Mouse (Mus musculus): Measurements from ENCODE around the gene Rph3a. TPM values are rescaled to one million over a fixed set of nuclear protein-coding genes. Genes with fewer than 3 reads are reported as not detected.

The Rph3a gene
- polyA plus RNA-seq, 1 experiment from 2014 or later = not detected

DNA sequence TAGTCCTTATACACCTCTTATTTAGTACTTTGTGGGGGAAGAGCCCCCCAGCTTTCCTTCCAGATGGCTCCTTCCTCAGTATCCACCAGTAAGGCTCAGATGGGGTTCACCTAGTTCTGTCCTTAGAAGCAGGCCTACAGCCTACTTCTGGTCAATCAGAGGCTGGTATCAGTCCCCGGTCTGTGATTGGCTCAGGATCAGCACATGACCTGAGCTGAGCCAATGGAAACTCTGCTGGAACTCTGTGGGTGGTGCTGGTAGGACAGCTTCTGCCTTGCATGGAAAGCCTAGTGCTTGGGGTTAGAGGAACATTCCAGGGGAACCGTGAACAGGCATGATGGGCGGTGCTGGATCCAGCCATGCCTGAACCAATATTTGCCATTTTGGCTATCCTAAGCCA, 21.5 kb downstream of the Rph3a start:
- H3K9me3 ChIP-seq (replicated peaks; ENCODE audit: control insufficient read depth, low read length) = no peaks in the 10 kb centered on the region
- no peak overlapping the region for H3K9ac ChIP-seq (ENCODE audit: low read depth, low read length)
- WGBS (ENCODE audit: insufficient replicate concordance) = 82% methylated on average over 3 of the region's 3 CpGs
- H3K36me3 ChIP-seq (ENCODE audit: control insufficient read depth, insufficient read depth, low read length) = no peaks in the 10 kb centered on the region
- no peaks in the 10 kb centered on the region for H3K27me3 ChIP-seq (ENCODE audit: control insufficient read depth, insufficient read depth, low read length)
- no peak overlapping the region for H3K27ac ChIP-seq (ENCODE audit: low read depth, low read length)
- ATAC-seq (replicated peaks; ENCODE audit: insufficient number of reproducible peaks, low FRiP score, low TSS enrichment) = no peak
- H3K4me1 ChIP-seq (ENCODE audit: control insufficient read depth, insufficient read depth, low read length) = no peaks in the 10 kb centered on the region
- H3K4me3 ChIP-seq (ENCODE audit: low read depth, low read length) = no peak overlapping the region
- H3K4me2 ChIP-seq = no peak overlapping the region

DNA sequence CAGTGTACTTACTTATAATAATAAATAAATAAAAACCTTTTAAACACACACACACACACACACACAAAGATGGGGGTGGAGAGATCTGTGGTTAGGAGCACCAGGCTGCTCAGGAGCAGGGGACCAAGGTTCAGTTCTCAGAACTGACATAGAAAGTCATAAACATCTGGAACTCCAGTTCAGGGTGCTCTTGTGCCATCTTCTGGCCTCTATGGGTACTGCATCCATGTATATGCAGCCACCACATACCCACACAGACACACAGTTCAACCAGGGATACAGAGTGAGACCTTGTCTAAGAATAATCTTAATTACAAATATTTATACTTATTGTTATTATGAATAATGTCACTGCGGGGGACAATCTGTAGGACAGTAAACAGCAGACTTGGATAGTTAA, 26.9 kb downstream of the Rph3a start:
- ATAC-seq (replicated peaks; ENCODE audit: insufficient number of reproducible peaks, low FRiP score, low TSS enrichment) = no peak
- H3K27me3 ChIP-seq (ENCODE audit: control insufficient read depth, insufficient read depth, low read length) = no peaks in the 10 kb centered on the region
- no peak overlapping the region for H3K27ac ChIP-seq (ENCODE audit: low read depth, low read length)

GRCm38 (mm10) chr5:120981211-120981610, 28.7 kb downstream of the Rph3a start:
- Histone ChIP-seq H3K4me1 (ENCODE audit: control insufficient read depth, insufficient read depth, low read length) (no peaks in the 10 kb centered on the region), H3K4me2 (no peak overlapping the region), H3K27me3 (ENCODE audit: control insufficient read depth, insufficient read depth, low read length) (no peaks in the 10 kb centered on the region), H3K9me3 (replicated peaks; ENCODE audit: control insufficient read depth, low read length) (0 out of 2 replicates have a peak, but pooled peaks cover 3% of the 10 kb centered on the region), H3K36me3 (ENCODE audit: control insufficient read depth, insufficient read depth, low read length) (no peaks in the 10 kb centered on the region), H3K4me3 (ENCODE audit: low read depth, low read length) (no peak overlapping the region), H3K27ac (ENCODE audit: low read depth, low read length) (no peak overlapping the region), H3K9ac (ENCODE audit: low read depth, low read length) (no peak overlapping the region)
- no peak for ATAC-seq (replicated peaks; ENCODE audit: insufficient number of reproducible peaks, low FRiP score, low TSS enrichment)
- 86% methylated on average over 11 of the region's 11 CpGs for WGBS (ENCODE audit: insufficient replicate concordance)

More for the DNA sequence above, 26.9 kb downstream of the Rph3a start:
- H3K9me3 ChIP-seq (replicated peaks; ENCODE audit: control insufficient read depth, low read length) = 0 out of 2 replicates have a peak, but pooled peaks cover 3% of the 10 kb centered on the region
- H3K4me2 ChIP-seq = no peak overlapping the region
- no peaks in the 10 kb centered on the region for H3K36me3 ChIP-seq (ENCODE audit: control insufficient read depth, insufficient read depth, low read length)
- no peak overlapping the region for H3K4me3 ChIP-seq (ENCODE audit: low read depth, low read length)
- H3K4me1 ChIP-seq (ENCODE audit: control insufficient read depth, insufficient read depth, low read length) = no peaks in the 10 kb centered on the region
- WGBS (ENCODE audit: insufficient replicate concordance) = 65% methylated on average over 1 of the region's 1 CpGs
- no peak overlapping the region for H3K9ac ChIP-seq (ENCODE audit: low read depth, low read length)

GRCm38 (mm10) chr5:120980116-120980515, 29.8 kb downstream of the Rph3a start:
- 81% methylated on average over 2 of the region's 2 CpGs for whole genome bisulfite sequencing (ENCODE audit: insufficient replicate concordance)
- H3K9ac ChIP-seq (ENCODE audit: low read depth, low read length) = no peak overlapping the region
- no peak overlapping the region for H3K27ac ChIP-seq (ENCODE audit: low read depth, low read length)
- H3K27me3 ChIP-seq (ENCODE audit: control insufficient read depth, insufficient read depth, low read length) = no peaks in the 10 kb centered on the region
- H3K4me2 ChIP-seq = no peak overlapping the region
- H3K36me3 ChIP-seq (ENCODE audit: control insufficient read depth, insufficient read depth, low read length) = no peaks in the 10 kb centered on the region
- no peak overlapping the region for H3K4me3 ChIP-seq (ENCODE audit: low read depth, low read length)
- H3K9me3 ChIP-seq (replicated peaks; ENCODE audit: control insufficient read depth, low read length) = 0 out of 2 replicates have a peak, but pooled peaks cover 3% of the 10 kb centered on the region
- no peak for ATAC-seq (replicated peaks; ENCODE audit: insufficient number of reproducible peaks, low FRiP score, low TSS enrichment)
- no peaks in the 10 kb centered on the region for H3K4me1 ChIP-seq (ENCODE audit: control insufficient read depth, insufficient read depth, low read length)

DNA sequence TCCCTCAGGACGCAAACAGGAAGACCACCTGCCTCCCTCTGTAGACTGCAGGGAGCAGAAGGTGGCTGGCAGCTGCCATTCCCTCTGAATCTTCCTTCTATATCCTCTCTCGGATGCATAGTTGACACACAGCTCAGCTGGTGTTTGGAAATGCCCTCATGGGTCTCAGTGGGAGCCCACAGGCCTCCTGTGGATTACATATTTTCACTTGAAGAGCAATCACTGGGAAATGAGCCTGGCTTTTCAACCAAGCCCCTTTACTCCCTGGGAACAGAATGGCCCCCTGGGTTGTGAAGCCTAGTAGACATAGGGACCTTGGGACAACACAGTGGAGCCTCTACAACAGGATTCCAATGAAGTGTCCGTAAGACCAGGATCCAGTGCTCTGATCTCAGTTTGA, 33.8 kb downstream of the Rph3a start:
- ATAC-seq (replicated peaks; ENCODE audit: insufficient number of reproducible peaks, low FRiP score, low TSS enrichment) = no peak
- no peaks in the 10 kb centered on the region for H3K27me3 ChIP-seq (ENCODE audit: control insufficient read depth, insufficient read depth, low read length)
- no peak overlapping the region for H3K9ac ChIP-seq (ENCODE audit: low read depth, low read length)
- H3K27ac ChIP-seq (ENCODE audit: low read depth, low read length) = no peak overlapping the region
- H3K9me3 ChIP-seq (replicated peaks; ENCODE audit: control insufficient read depth, low read length) = 0 out of 2 replicates have a peak, but pooled peaks cover 1% of the 10 kb centered on the region
- no peaks in the 10 kb centered on the region for H3K36me3 ChIP-seq (ENCODE audit: control insufficient read depth, insufficient read depth, low read length)
- no peak overlapping the region for H3K4me2 ChIP-seq
- no peak overlapping the region for H3K4me3 ChIP-seq (ENCODE audit: low read depth, low read length)
- no peaks in the 10 kb centered on the region for H3K4me1 ChIP-seq (ENCODE audit: control insufficient read depth, insufficient read depth, low read length)
- 41% methylated on average over 3 of the region's 3 CpGs for WGBS (ENCODE audit: insufficient replicate concordance)

GRCm38 (mm10) chr5:120974522-120974921, 35.4 kb downstream of the Rph3a start:
- no peak for ATAC-seq (replicated peaks; ENCODE audit: insufficient number of reproducible peaks, low FRiP score, low TSS enrichment)
- H3K27me3 ChIP-seq (ENCODE audit: control insufficient read depth, insufficient read depth, low read length) = no peaks in the 10 kb centered on the region
- H3K36me3 ChIP-seq (ENCODE audit: control insufficient read depth, insufficient read depth, low read length) = no peaks in the 10 kb centered on the region
- H3K9me3 ChIP-seq (replicated peaks; ENCODE audit: control insufficient read depth, low read length) = no peaks in the 10 kb centered on the region
- H3K4me1 ChIP-seq (ENCODE audit: control insufficient read depth, insufficient read depth, low read length) = no peaks in the 10 kb centered on the region
- H3K4me3 ChIP-seq (ENCODE audit: low read depth, low read length) = no peak overlapping the region
- H3K27ac ChIP-seq (ENCODE audit: low read depth, low read length) = no peak overlapping the region
- no peak overlapping the region for H3K9ac ChIP-seq (ENCODE audit: low read depth, low read length)
- WGBS (ENCODE audit: insufficient replicate concordance) = 50% methylated on average over 8 of the region's 8 CpGs
- H3K4me2 ChIP-seq = no peak overlapping the region

DNA sequence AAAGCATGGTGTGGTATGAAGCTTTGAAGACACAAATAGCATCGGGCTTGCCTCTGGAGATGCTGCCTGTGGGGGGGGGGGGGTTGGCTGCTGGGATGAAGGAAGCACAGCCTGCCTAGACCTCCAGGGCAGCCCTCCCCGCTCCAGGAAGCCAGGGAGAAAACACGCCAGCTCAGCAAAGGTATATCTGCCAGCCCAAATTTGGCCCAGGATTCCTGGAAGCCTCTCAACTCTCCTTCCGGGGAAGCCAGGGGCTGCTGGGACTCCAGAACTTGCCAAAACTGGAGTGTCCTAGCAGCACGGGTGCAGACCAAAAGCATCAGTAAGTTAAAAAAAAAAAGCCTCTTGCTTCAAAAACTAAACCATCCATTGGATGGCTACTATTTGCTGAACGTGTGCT, 37.6 kb downstream of the Rph3a start:
- Histone ChIP-seq H3K27me3 (ENCODE audit: control insufficient read depth, insufficient read depth, low read length) (no peaks in the 10 kb centered on the region), H3K4me1 (ENCODE audit: control insufficient read depth, insufficient read depth, low read length) (no peaks in the 10 kb centered on the region), H3K4me3 (ENCODE audit: low read depth, low read length) (no peak overlapping the region), H3K9ac (ENCODE audit: low read depth, low read length) (no peak overlapping the region), H3K4me2 (no peak overlapping the region), H3K36me3 (ENCODE audit: control insufficient read depth, insufficient read depth, low read length) (no peaks in the 10 kb centered on the region), H3K27ac (ENCODE audit: low read depth, low read length) (no peak overlapping the region), H3K9me3 (replicated peaks; ENCODE audit: control insufficient read depth, low read length) (no peaks in the 10 kb centered on the region)
- ATAC-seq (replicated peaks; ENCODE audit: insufficient number of reproducible peaks, low FRiP score, low TSS enrichment) = no peak
- 69% methylated on average over 6 of the region's 6 CpGs for WGBS (ENCODE audit: insufficient replicate concordance)

- no peaks in the 10 kb centered on the region for H3K4me1 ChIP-seq (ENCODE audit: control insufficient read depth, insufficient read depth, low read length)
- no peak overlapping the region for H3K4me2 ChIP-seq
- no peak overlapping the region for H3K27ac ChIP-seq (ENCODE audit: low read depth, low read length)
- H3K36me3 ChIP-seq (ENCODE audit: control insufficient read depth, insufficient read depth, low read length) = no peaks in the 10 kb centered on the region
- ATAC-seq (replicated peaks; ENCODE audit: insufficient number of reproducible peaks, low FRiP score, low TSS enrichment) = no peak
- H3K4me3 ChIP-seq (ENCODE audit: low read depth, low read length) = no peak overlapping the region
- no peak overlapping the region for H3K9ac ChIP-seq (ENCODE audit: low read depth, low read length)
- H3K9me3 ChIP-seq (replicated peaks; ENCODE audit: control insufficient read depth, low read length) = no peaks in the 10 kb centered on the region
- WGBS (ENCODE audit: insufficient replicate concordance) = 64% methylated on average over 1 of the region's 1 CpGs
- H3K27me3 ChIP-seq (ENCODE audit: control insufficient read depth, insufficient read depth, low read length) = peaks cover 3% of the 10 kb centered on the region; the same call in 1 of the 2 replicates
Measured at GRCm38 (mm10) chr5:120971326-120971725, 38.6 kb downstream of the Rph3a start.

DNA sequence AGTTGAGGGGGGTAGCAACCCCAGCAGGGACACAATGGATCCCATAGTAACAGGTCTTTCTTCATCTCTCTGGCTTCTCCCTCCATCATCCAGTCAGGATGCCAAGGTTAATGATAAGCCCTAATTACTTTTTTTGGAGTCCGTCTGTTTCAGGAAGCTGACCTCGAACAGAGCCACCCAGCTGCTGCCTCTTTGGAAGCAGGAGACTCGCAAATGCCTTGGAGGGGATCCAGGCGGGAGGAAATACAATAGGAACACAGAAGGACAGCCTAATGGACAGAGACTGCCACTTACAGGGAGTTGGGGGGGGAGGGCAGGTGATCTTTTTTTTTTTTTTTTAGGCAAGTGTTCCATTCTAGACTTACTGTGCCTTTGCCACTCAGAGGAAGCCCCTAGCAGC, 40.2 kb downstream of the Rph3a start:
- H3K4me3 ChIP-seq (ENCODE audit: low read depth, low read length) = no peak overlapping the region
- no peaks in the 10 kb centered on the region for H3K36me3 ChIP-seq (ENCODE audit: control insufficient read depth, insufficient read depth, low read length)
- no peak overlapping the region for H3K4me2 ChIP-seq
- no peaks in the 10 kb centered on the region for H3K4me1 ChIP-seq (ENCODE audit: control insufficient read depth, insufficient read depth, low read length)
- H3K9me3 ChIP-seq (replicated peaks; ENCODE audit: control insufficient read depth, low read length) = no peaks in the 10 kb centered on the region
- H3K9ac ChIP-seq (ENCODE audit: low read depth, low read length) = no peak overlapping the region
- WGBS (ENCODE audit: insufficient replicate concordance) = 55% methylated on average over 4 of the region's 4 CpGs
- H3K27me3 ChIP-seq (ENCODE audit: control insufficient read depth, insufficient read depth, low read length) = peaks cover 3% of the 10 kb centered on the region; the same call in 1 of the 2 replicates
- no peak for ATAC-seq (replicated peaks; ENCODE audit: insufficient number of reproducible peaks, low FRiP score, low TSS enrichment)
- no peak overlapping the region for H3K27ac ChIP-seq (ENCODE audit: low read depth, low read length)
